Mouse (Mus musculus): Measurements from ENCODE around the gene Vmn1r75.

DNA sequence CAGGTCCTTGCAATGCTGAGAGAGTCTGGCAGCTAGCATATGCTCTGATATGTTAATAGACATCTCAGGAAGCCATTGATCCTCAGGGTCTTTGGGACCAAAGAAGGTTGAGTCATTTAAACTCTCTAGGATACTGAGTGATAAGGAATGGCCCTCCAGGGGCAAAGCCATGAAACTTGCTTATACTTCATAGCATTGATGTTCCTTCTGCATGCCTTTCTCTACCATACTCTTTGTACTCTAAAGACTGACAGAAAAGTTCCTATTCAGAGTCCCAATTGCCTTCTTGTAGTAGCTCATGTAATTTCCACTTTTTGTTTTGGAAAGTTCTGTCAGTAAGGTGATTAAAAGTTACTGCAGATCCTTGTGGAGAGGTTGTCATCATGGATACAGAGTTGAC is at the start of gene Vmn1r75:
- TF ChIP-seq CTCF (IDR thresholded peaks at IDR 0.05; ENCODE audit: low read depth): no peak
- TF ChIP-seq EP300 (IDR thresholded peaks at IDR 0.05; ENCODE audit: low read depth): no peak

All from liver, embryonic 14.5 days (tissue).